Mouse (Mus musculus): ENCODE data around the gene Gm8279.
"Not testable (repeated sequence)": the region's sequence is repeated elsewhere in the genome, so short reads cannot be mapped to it uniquely, and the experiment has no call there.

Gm8279 gene

GRCm38 (mm10) chr14:5131219-5131618 is at the start of gene Gm8279:
Gene Gm8279 (plus strand): TSS chr14:5131519.
- CTCF ChIA-PET = not testable (repeated sequence)

GRCm38 (mm10) chr14:5164235-5164634 is 32.9 kb downstream of the Gm8279 start, which contains the start of gene Gm3317:
Gene Gm3317 (plus strand): TSS chr14:5164535.
- CTCF ChIA-PET = not testable (repeated sequence)

- CTCF ChIA-PET = not testable (repeated sequence)
Measured at GRCm38 (mm10) chr14:5185493-5185892, 54.2 kb downstream of the Gm8279 start, which contains the start of gene Gm8271. Gene Gm8271 (plus strand): TSS chr14:5185793.
